Mouse (Mus musculus) kidney, adult 8-10 months (tissue): ENCODE data around the gene Accsl.
A peak's percentile ranks its signal among the peaks of the same experiment; 100 is the strongest.

Source experiments
- DNase-seq, 2 experiments: peaks; one replicate each; pipeline ENCODE4 v3.0.0; 2022

Accsl gene

GRCm38 (mm10) chr2:93869107-93869600 lies at the start of gene Accsl:
TSS of gene Accsl (minus strand) at chr2:93869157.
- DNase-seq, result no peak

GRCm38 (mm10) chr2:93913552-93913951 lies 44.6 kb upstream of the Accsl start:
- DNase-seq, result no peak

- peak; percentile 20 to 40 for DNase-seq
Observed at GRCm38 (mm10) chr2:93911942-93912341, 43.0 kb upstream of the Accsl start.

GRCm38 (mm10) chr2:93909716-93910115 lies 40.8 kb upstream of the Accsl start:
- DNase-seq, result no peak

DNA sequence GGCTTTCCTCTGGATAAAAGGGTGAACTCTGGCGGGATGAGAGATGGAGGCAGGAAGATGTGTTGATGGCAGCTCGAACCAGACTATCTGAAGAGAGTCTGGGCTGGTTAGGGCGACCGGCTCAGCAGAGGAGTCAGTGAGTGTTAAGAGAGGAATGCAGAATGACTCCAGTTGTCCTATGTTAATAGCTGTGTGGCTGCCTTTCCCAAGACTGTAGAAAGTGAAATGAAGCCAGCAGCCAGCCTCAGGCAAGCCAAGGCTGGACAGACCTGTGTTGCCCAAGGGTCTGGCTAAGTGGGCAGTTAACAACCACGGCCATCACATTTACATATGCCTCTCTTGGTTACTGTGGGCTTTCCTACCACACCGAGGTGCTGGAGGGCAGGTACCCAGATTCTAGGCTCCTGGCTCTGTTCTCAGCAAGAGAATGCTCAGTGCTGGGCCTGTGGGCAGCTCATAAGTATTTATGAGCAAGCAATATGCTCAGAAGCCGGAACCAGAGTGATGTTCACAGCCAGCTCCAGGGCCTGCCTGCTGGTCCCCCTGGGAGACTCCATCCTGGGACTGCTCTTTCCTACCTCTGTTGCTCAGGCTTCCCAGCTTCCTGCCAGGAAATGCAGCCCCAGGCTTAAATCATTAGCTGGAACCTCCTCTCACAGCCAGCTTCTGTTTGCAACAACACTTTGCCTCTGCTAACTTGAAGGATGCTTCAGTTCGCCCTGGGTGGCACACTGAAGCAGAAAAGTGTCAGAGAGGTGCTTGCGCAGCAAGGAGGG lies 38.8 kb upstream of the Accsl start:
- peak; percentile 33 to 38 for DNase-seq

- DNase-seq, result peak in 1 of 2 experiments; percentile 21
Observed at GRCm38 (mm10) chr2:93906316-93906715, 37.4 kb upstream of the Accsl start.

- DNase-seq, result no peak
Observed at GRCm38 (mm10) chr2:93903415-93903814, 34.5 kb upstream of the Accsl start.

DNA sequence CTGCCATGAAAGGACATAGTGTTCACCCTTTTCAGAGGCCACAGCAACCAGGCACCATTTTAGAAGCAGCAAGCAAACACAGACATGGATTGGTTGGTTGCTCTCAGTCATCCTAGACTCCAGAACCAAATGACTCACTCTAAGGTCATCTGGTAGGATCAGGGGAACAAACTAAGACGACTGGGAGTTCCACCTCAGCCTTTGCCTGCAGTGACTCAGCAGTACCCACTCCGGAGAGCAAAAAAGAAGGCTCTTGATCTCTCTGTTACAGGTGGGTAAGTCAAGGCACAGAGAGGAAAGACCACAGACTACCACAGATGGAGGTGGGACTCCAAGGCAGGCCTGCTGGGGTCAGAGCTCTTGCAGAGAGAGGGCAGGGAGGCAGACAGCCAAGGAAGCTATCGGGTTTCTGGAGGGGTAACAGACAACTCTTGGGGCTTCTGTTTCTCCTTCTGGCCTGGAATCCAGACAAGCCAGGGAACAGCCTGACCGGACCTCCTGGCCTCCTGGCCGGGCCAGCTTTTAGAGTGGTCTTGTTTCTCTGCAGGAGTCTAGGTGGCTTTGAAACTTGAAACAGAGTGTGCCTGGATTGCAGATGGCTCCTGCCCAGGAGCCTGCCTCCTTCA lies 33.8 kb upstream of the Accsl start:
- DNase-seq, result no peak

- no peak for DNase-seq
Observed at GRCm38 (mm10) chr2:93899397-93900380, 30.7 kb upstream of the Accsl start.

- DNase-seq, result peak; percentile 45 to 63
Observed at GRCm38 (mm10) chr2:93891611-93892280, 22.8 kb upstream of the Accsl start.

DNA sequence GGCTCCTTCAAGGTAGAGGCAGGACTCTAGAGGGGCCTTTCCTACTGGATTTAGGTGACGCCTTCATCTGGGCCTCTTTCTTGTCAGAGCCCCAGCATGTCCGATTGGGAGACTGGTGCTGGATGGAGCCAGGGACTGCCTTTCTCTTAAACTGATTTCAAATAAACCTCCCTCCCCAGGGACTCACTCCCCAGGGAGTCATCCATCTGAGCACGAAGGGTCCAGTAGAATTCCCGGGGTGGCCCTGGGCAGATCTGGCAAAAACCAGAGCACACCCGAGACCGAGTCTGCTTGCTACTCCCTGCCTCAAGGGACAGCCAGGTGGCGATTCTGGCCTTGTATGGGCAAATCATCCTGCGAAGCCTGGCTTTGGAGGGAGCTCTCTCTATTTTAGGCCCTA lies 21.2 kb upstream of the Accsl start:
- DNase-seq, result no peak

DNA sequence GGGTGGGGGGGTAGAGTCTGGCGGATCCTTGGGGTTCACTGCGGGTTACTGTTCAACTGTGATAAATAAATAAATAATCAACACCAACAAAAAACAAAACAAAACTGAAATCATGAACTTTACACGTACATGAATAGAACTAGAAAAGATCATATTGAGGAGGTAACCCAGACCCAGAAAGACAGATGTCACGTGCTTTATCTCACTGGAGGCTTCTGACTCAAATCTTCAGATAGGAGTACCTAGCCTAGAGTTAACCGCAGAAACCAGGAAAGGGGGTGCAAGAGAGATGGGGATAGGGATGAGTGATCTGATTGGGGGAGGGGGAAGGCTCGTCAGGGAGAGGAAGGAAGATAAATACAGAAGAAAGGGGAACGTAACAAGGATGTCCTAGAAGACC lies 20.1 kb upstream of the Accsl start:
- DNase-seq, result no peak

GRCm38 (mm10) chr2:93888366-93888765 lies 19.4 kb upstream of the Accsl start:
- DNase-seq, result no peak

- peak in 1 of 2 experiments; percentile 23 for DNase-seq
Observed at GRCm38 (mm10) chr2:93887273-93887672, 18.3 kb upstream of the Accsl start.

GRCm38 (mm10) chr2:93886013-93886794 lies 17.2 kb upstream of the Accsl start:
- DNase-seq, result no peak

GRCm38 (mm10) chr2:93883066-93883465 lies 14.1 kb upstream of the Accsl start:
- DNase-seq, result no peak

GRCm38 (mm10) chr2:93881640-93882367 lies 12.8 kb upstream of the Accsl start:
- no peak for DNase-seq

- DNase-seq, result no peak
Observed at GRCm38 (mm10) chr2:93880981-93881380, 12.0 kb upstream of the Accsl start.

DNA sequence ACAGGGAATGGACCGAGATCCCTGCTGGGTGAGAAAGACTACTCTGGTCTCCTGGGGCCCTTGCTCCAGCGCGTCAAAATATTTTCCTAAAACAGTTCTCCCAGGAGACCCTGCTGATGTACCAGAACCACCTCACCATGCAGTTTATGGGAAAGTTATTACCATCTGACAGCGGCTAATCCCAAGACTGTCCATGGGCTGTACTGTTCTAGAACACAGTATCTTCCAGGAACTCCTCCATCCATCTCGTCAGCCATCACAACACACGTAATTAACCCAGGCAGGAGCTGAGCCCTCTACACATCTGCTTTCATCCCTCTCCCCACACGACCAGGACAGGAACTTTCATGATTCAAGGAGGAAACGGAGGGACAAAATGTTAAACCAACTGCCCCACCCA lies 11.5 kb upstream of the Accsl start:
- no peak for DNase-seq

GRCm38 (mm10) chr2:93877005-93877404 lies 8.0 kb upstream of the Accsl start:
- no peak for DNase-seq

DNA sequence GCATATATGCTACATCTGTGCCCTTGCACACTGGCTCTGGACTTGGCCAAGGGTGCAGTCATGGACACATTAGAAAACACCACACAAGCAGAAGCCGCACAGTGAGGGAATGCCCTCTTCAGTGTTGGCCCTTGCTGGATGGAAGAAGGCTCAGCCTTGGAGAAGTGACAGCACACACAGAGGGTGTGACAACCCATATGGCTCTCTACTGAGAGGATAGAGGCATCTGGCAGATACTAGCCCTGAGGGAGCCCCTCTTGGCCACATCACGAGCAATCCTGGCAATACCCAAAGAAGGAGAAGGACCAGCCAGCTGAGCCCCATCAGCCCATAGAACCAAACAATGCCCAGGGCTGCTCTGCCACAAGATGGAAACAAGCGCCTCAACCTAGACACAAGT lies 5.6 kb upstream of the Accsl start:
- no peak for DNase-seq
